Mouse (Mus musculus): ENCODE data around the gene Nadk. TPM values are rescaled to one million over a fixed set of nuclear protein-coding genes. Genes with fewer than 3 reads are reported as not detected.

Nadk gene
- total RNA-seq (2023): 46.9 TPM

DNA sequence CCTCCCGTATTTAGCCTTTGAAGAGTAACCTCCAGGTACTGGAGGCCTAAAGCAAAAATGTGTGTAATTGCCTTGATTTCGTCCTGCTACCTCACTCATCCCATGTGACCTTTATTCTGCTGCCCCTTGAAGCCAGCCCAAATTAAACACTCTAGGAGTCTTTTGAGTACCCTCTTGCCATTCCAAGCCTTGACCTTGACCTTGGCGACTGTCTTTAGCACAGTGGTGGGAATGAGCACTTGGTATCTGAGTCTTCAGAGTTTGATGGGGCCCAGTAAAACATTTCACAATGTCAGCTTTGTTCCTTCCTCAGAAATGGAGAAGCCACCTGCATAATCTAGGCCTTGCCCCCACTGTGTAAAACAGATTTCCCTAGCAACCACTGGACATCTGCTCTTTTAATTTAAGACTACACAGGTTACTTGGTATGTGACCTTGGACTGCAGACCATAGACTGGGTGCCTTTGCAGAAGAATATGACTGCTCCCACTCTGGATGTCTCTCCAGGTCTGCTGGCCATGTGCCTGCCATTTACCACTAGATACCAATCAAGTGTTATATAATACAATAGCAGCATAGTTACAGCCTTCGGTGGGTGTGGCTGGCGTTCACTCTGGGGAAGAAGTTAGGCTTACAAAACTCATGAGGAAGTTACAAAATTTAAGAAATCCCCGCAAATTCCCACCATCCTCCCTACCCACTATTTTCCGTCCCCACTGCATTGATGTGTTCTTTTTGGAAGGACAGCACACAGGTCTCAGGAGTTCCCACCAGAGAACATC lies at the start of gene Nadk:
Gene Nadk (plus strand): TSS at position 718 of the 782 bp plus-strand sequence.

GRCm38 (mm10) chr4:155601091-155601996 lies 39.2 kb downstream of the Nadk start, which contains the start of gene Slc35e2:
Gene Slc35e2, plus strand, starts transcription at chr4:155601416.

GRCm38 (mm10) chr4:155624338-155625291 lies 62.4 kb downstream of the Nadk start, which contains the start of gene Cdk11b:
Gene Cdk11b, plus strand, starts transcription at chr4:155624854.

Other genes starting within 250 kb of the Nadk start
- gene Prkcz, start 201.0 kb upstream of the Nadk start, total RNA-seq (2023): 18.4 TPM
- not detected for gene Gabrd, start 164.3 kb upstream of the Nadk start, total RNA-seq (2023)
- gene Cfap74, start 153.2 kb upstream of the Nadk start, total RNA-seq (2023): 0.70 TPM
- gene Tmem52, start 93.3 kb upstream of the Nadk start, total RNA-seq (2023): not detected
- gene Gnb1, start 71.0 kb upstream of the Nadk start, total RNA-seq (2023): 275 TPM
- 34.9 TPM for gene Slc35e2, start 39.0 kb downstream of the Nadk start, total RNA-seq (2023)
- 204 TPM for gene Cdk11b, start 62.5 kb downstream of the Nadk start, total RNA-seq (2023)
- gene Gm10563, start 83.0 kb downstream of the Nadk start, total RNA-seq (2023): not detected
- gene Mmp23, start 91.0 kb downstream of the Nadk start, total RNA-seq (2023): not detected
- gene Mib2, start 106.8 kb downstream of the Nadk start, total RNA-seq (2023): 35.2 TPM
- gene Fndc10, start 132.0 kb downstream of the Nadk start, total RNA-seq (2023): 8.0 TPM
- 69.3 TPM for gene Ssu72, start 142.4 kb downstream of the Nadk start, total RNA-seq (2023)
- 1.2 TPM for gene Tmem240, start 172.4 kb downstream of the Nadk start, total RNA-seq (2023)
- 52.2 TPM for gene Atad3a, start 198.7 kb downstream of the Nadk start, total RNA-seq (2023)
- gene Vwa1, start 212.3 kb downstream of the Nadk start, total RNA-seq (2023): not detected
- gene Tmem88b, start 223.5 kb downstream of the Nadk start, total RNA-seq (2023): not detected
- gene Ankrd65, start 228.1 kb downstream of the Nadk start, total RNA-seq (2023): not detected
- gene Mrpl20, start 240.5 kb downstream of the Nadk start, total RNA-seq (2023): 36.7 TPM

All from CD4-positive naive resting alpha-beta T cell, adult 76 days (primary cell).